Mouse (Mus musculus): Measurements from ENCODE around the gene Mast4. TPM values are rescaled to one million over a fixed set of nuclear protein-coding genes. Genes with fewer than 3 reads are reported as not detected.

Mast4 gene
- polyA plus RNA-seq, 1 experiment, result 51.8 TPM

GRCm38 (mm10) chr13:103095491-103095890 lies 238.8 kb downstream of the Mast4 start:
- TF ChIP-seq CTCF (IDR thresholded peaks at IDR 0.05; ENCODE audit: borderline replicate concordance, insufficient read depth, low read length) (no peak), POLR2A (IDR thresholded peaks at IDR 0.05; ENCODE audit: low read depth, low read length) (no peak)
- no peak overlapping the region for H3K27ac ChIP-seq (ENCODE audit: insufficient read depth, low read length)
- no peak overlapping the region for H3K4me3 ChIP-seq (ENCODE audit: insufficient read depth, low read length)
- H3K4me1 ChIP-seq (ENCODE audit: control insufficient read depth, insufficient read depth, low read length), result peaks cover 2% of the 10 kb centered on the region; the same call in 1 of the 2 replicates

DNA sequence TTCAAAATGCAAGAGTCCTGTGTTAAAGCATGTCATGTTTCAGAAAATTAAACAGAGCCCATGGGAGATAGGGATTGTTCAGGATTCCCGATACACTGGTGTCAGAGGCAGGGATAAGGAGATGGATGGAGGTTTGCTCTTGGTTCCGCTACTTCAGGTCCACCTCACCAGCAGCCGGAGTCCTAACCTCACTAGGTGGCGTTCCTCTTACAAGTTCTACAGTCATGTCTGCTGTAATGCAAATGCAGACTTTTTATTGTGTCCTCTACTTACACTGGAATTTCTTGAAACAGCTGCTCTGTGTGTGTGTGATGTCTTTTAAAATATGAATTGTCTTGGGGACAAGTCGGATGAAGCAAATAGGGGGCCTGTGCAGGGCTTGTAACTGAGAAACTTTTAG lies 239.7 kb downstream of the Mast4 start:
- TF ChIP-seq POLR2A (IDR thresholded peaks at IDR 0.05; ENCODE audit: low read depth, low read length) (no peak), CTCF (IDR thresholded peaks at IDR 0.05; ENCODE audit: borderline replicate concordance, insufficient read depth, low read length) (no peak)

DNA sequence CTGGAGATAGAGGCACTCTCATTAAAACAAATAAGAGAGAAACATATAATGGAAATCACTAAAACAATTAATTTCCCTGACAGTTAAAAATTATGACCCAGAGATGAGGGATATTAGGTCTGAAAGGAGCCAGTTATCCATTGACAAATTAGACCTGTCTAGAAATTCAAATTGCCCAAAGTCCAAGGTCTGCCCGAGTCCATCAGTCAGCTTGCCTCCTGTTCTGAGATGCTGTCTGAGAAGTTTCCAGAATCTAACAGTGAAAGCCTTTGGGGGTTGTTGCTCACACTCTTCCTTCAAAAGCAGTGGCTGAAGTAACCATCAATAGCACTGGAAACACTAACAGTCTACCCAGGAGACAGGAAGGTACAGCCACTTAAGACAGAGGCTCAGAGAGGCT lies 240.6 kb downstream of the Mast4 start:
- H3K4me1 ChIP-seq (ENCODE audit: control insufficient read depth, insufficient read depth, low read length), result peaks cover 2% of the 10 kb centered on the region; the same call in 1 of the 2 replicates
- TF ChIP-seq POLR2A (IDR thresholded peaks at IDR 0.05; ENCODE audit: low read depth, low read length) (no peak), CTCF (IDR thresholded peaks at IDR 0.05; ENCODE audit: borderline replicate concordance, insufficient read depth, low read length) (no peak)
- no peak overlapping the region for H3K4me3 ChIP-seq (ENCODE audit: insufficient read depth, low read length)
- no peak overlapping the region for H3K27ac ChIP-seq (ENCODE audit: insufficient read depth, low read length)

More for the DNA sequence above, 239.7 kb downstream of the Mast4 start:
- Histone ChIP-seq H3K27ac (ENCODE audit: insufficient read depth, low read length) (no peak overlapping the region), H3K4me3 (ENCODE audit: insufficient read depth, low read length) (no peak overlapping the region), H3K4me1 (ENCODE audit: control insufficient read depth, insufficient read depth, low read length) (peaks cover 2% of the 10 kb centered on the region; the same call in 1 of the 2 replicates)

DNA sequence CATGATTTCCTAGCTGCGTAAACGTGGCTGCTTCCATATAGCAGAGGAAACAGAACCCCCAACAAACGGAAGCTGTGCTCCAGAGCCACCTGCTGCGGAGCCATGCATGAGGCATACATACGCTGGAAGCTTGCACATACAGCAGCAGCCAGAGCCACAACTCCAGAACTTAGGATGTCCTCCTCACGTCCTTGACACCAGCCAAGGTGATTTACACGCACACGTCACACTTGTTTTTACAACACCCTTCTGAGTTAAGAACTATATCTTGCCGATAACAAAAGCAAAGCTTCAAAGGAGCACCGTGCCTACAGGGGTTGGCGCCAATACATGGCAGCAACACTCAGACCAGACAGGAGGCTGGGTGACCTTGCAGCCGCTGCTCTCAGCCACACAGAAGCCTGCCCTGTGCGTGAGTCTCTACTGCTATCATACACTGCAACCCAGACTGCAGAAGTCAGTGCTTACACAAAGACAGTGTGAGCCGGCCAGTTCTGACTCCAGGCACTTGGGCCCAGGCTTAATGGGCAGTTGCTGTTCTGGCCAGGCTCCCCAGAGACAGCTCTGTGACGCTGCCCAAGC lies 248.7 kb downstream of the Mast4 start:
- no peak overlapping the region for H3K27ac ChIP-seq (ENCODE audit: insufficient read depth, low read length)
- H3K4me3 ChIP-seq (ENCODE audit: insufficient read depth, low read length), result no peak overlapping the region

GRCm38 (mm10) chr13:103082891-103083290 lies 251.4 kb downstream of the Mast4 start:
- no peak for TF ChIP-seq CTCF (IDR thresholded peaks at IDR 0.05; ENCODE audit: borderline replicate concordance, insufficient read depth, low read length)
- no peak for TF ChIP-seq POLR2A (IDR thresholded peaks at IDR 0.05; ENCODE audit: low read depth, low read length)
- Histone ChIP-seq H3K27ac (ENCODE audit: insufficient read depth, low read length) (no peak overlapping the region), H3K4me3 (ENCODE audit: insufficient read depth, low read length) (no peak overlapping the region), H3K4me1 (ENCODE audit: control insufficient read depth, insufficient read depth, low read length) (no peaks in the 10 kb centered on the region)

More for the DNA sequence above, 248.7 kb downstream of the Mast4 start:
- TF ChIP-seq POLR2A (IDR thresholded peaks at IDR 0.05; ENCODE audit: low read depth, low read length), result no peak
- no peak for TF ChIP-seq CTCF (IDR thresholded peaks at IDR 0.05; ENCODE audit: borderline replicate concordance, insufficient read depth, low read length)
- no peaks in the 10 kb centered on the region for H3K4me1 ChIP-seq (ENCODE audit: control insufficient read depth, insufficient read depth, low read length)

- Histone ChIP-seq H3K4me3 (ENCODE audit: insufficient read depth, low read length) (no peak overlapping the region), H3K4me1 (ENCODE audit: control insufficient read depth, insufficient read depth, low read length) (no peaks in the 10 kb centered on the region), H3K27ac (ENCODE audit: insufficient read depth, low read length) (no peak overlapping the region)
- TF ChIP-seq POLR2A (IDR thresholded peaks at IDR 0.05; ENCODE audit: low read depth, low read length) (no peak), CTCF (IDR thresholded peaks at IDR 0.05; ENCODE audit: borderline replicate concordance, insufficient read depth, low read length) (no peak)
Observed at GRCm38 (mm10) chr13:103079806-103080205, 254.5 kb downstream of the Mast4 start.

DNA sequence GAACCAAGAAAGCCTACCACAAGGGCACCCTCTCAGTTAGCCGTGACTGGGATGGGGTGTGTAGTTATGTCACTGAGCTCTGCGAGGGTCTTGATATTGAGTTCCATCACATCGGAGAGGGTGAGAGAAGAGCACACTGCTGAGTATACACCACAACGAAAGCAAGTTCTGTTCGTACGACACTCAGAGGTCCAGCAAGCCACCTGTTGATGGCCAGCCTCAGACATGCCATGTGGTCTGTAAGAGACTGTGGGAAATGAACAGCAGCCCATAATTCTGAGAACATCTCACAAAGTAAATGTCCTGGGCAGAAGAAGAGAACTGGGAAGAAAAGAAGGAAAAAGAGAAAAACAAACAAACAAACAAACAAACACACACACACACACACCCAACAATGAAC lies 255.5 kb downstream of the Mast4 start:
- TF ChIP-seq CTCF (IDR thresholded peaks at IDR 0.05; ENCODE audit: borderline replicate concordance, insufficient read depth, low read length) (no peak), POLR2A (IDR thresholded peaks at IDR 0.05; ENCODE audit: low read depth, low read length) (no peak)
- H3K27ac ChIP-seq (ENCODE audit: insufficient read depth, low read length), result no peak overlapping the region
- no peaks in the 10 kb centered on the region for H3K4me1 ChIP-seq (ENCODE audit: control insufficient read depth, insufficient read depth, low read length)
- H3K4me3 ChIP-seq (ENCODE audit: insufficient read depth, low read length), result no peak overlapping the region

GRCm38 (mm10) chr13:103073461-103073860 lies 260.8 kb downstream of the Mast4 start:
- H3K4me1 ChIP-seq (ENCODE audit: control insufficient read depth, insufficient read depth, low read length), result peaks cover 4% of the 10 kb centered on the region
- TF ChIP-seq POLR2A (IDR thresholded peaks at IDR 0.05; ENCODE audit: low read depth, low read length) (no peak), CTCF (IDR thresholded peaks at IDR 0.05; ENCODE audit: borderline replicate concordance, insufficient read depth, low read length) (no peak)
- H3K27ac ChIP-seq (ENCODE audit: insufficient read depth, low read length), result no peak overlapping the region
- no peak overlapping the region for H3K4me3 ChIP-seq (ENCODE audit: insufficient read depth, low read length)

- Histone ChIP-seq H3K4me1 (ENCODE audit: control insufficient read depth, insufficient read depth, low read length) (peaks cover 4% of the 10 kb centered on the region), H3K27ac (ENCODE audit: insufficient read depth, low read length) (no peak overlapping the region)
- TF ChIP-seq CTCF (IDR thresholded peaks at IDR 0.05; ENCODE audit: borderline replicate concordance, insufficient read depth, low read length) (peak; percentile 23; the same call in 1 of the 2 replicates), POLR2A (IDR thresholded peaks at IDR 0.05; ENCODE audit: low read depth, low read length) (no peak)
Observed at GRCm38 (mm10) chr13:103071783-103072182, 262.5 kb downstream of the Mast4 start.

DNA sequence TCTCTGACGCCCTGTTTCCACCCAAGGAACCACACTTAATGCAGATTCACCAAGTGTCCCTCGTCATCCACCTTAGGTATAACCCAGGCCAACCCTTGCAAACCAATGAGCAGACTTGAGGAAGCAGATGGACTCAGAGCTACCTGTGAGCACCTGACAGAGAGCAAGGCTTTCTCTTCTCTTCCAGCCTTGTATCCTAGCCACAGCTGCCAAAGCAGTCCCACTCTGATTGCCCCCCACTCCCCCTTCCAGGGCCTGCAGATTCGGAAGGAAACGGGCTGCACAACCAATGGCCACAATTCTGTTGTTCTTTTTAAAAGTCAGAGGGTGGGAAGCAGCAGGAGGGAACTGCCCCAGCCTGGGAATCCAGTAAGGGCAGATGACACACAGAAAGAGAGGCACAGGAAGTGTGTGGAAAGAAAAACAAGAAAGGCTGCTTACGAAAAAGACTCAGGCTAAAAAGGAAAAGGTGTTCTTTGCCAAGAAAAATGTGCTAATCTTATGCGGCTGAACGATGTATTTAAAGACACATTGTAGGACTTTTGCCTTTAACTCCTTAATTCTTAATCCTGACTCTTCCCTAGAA lies 266.6 kb downstream of the Mast4 start:
- H3K4me3 ChIP-seq (ENCODE audit: insufficient read depth, low read length), result no peak overlapping the region

More at GRCm38 (mm10) chr13:103071783-103072182, 262.5 kb downstream of the Mast4 start:
- no peak overlapping the region for H3K4me3 ChIP-seq (ENCODE audit: insufficient read depth, low read length)

More for the DNA sequence above, 266.6 kb downstream of the Mast4 start:
- TF ChIP-seq CTCF (IDR thresholded peaks at IDR 0.05; ENCODE audit: borderline replicate concordance, insufficient read depth, low read length) (no peak), POLR2A (IDR thresholded peaks at IDR 0.05; ENCODE audit: low read depth, low read length) (no peak)
- no peak overlapping the region for H3K27ac ChIP-seq (ENCODE audit: insufficient read depth, low read length)
- no peaks in the 10 kb centered on the region for H3K4me1 ChIP-seq (ENCODE audit: control insufficient read depth, insufficient read depth, low read length)
